Mouse (Mus musculus) urinary bladder, adult 2 months (tissue): ENCODE measurements around the gene Sntg2. TPM values are rescaled to one million over a fixed set of nuclear protein-coding genes. Genes with fewer than 3 reads are reported as not detected.

Experiments used
- DNase-seq: peaks from one replicate; pipeline ENCODE4 v3.0.0; 2022; ENCODE audit warnings: low spot score
- polyA plus RNA-seq: library from polyadenylated mRNA; depleted of rRNA; stranded (reverse); fragments of >200 nt; gene quantifications from 2 replicates; pipeline ENCODE4 v1.2.3, GENCODE M21; 2012

Gene Sntg2
- polyA plus RNA-seq, 1 experiment: 64.7 TPM

DNA sequence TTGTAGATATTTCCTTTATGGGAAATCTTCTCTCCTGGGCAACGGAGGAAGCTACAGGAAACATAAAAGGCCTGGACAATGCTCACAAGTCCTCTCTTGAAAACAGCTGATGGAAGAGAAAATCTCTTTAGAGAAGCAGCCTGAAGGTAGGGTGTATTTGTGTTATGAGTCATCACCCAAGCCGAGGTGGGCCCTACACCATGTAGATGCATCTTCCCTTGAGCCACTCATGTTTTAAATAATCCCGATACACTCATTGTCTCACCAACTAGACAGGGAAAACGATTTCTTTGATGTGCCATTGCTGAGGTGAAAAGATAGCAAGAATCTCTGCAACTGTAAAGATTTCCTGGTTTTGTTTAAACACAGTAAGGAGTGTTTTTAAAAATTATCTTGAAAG is 89.4 kb downstream of the Sntg2 start:
- no peak for DNase-seq

DNA sequence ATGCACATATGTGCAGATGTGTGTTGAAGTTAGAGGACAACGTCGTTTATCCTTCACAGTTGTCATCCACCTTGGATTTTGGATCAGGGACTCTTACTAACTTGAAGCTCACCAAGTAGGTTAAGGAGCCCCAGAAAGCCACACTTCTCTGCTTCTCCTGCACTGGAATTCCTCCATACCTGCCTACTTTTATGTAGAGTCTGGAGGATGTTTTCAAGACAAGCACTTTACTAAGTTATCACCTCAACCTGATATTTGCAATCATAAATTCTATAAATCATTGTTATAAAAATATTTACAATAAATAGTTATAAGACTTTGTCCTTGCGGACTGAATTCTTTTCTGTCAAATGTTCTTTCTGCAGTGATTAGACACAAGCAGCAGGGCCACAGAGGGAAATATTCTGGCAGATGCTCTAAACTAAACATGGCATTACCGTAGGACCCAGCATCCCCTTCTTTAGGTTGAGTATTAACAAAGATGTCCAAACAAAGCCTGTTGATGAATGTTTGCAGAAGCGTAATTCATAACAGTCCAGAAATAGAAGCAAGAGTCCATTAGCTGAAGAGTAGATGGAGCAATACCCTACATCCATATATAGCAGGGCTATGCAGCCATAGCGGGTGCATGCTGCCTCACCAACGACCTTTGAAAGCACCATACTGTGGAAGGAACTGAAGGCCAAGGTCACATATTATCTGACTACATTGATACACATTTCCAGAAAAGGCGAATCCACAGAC is 100.8 kb downstream of the Sntg2 start:
- DNase-seq: no peak

DNA sequence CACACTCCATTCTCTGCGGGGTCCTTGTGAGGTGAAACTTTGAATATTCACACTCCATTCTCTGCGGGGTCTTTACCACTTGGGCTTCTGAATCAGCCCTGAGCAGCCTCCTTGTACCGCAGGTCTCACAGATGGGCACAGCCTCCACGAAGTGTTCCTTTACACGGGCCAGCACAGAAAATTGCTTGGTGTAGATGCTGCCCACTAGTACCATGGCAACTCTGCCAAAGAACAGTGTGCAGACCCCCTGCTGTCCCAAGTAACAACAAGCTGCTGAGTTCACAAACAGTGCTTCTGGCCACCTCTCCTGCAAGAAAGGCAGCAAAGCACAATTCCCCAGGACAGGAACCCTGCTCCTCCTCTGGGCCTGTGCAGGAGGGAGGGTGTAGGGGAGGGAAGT is 109.0 kb downstream of the Sntg2 start:
- no peak for DNase-seq

DNA sequence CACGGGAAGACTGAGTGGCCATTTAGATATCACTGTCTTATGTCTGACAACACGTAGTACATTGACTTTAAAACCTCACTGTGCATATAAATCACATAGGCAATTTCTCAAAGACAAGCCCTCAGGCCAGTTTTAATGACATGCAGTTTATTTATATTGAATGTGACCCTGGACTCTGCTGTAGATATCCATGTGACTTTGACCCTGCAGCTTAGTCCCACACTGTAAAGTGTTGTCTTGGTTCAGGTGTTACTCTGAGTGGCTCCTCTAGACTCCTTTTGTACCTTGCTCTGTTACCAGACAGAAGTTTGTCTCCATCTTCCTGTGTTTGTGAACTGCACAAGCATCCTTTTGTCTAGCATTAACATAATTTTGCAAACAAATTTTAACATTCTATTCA is 112.0 kb downstream of the Sntg2 start:
- no peak for DNase-seq

DNA sequence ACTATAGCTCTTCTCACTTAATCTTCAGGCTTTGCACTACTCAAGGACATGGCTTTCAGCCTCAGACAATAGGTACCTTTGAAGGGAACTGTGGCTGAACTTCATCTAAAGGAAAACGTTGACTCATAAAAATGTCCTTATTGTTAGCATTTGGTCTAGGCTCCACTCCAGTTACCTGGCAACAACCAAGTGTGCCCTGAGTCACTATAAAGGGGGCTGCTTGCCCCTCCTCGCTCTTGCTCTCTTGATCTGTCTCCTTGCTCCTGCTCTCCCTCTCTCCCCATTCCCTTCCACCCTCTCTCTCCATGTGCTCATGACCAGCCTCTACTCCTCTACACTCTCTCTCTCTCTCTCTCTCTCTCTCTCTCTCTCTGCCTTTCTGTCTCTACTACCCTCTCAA is 114.5 kb downstream of the Sntg2 start:
- DNase-seq: no peak

DNA sequence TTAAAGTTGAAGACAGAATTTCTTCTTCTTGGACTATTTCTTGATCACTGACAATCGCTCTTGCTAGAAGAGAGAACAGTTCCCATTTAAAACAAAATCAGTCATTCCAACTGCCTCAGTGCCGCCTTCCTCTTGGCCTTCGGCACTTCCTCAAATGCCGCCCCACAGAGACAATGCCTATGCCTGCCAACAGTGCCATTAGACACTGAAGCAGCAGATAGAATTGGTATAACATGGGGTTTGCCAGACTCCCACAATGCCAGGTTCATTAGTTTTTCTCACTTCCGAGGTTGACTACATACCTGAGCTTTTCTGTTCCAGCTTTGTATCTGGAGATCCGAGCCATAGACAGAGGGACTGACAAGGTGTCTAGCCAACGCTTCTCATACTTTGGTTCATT is 115.5 kb downstream of the Sntg2 start:
- no peak for DNase-seq

DNA sequence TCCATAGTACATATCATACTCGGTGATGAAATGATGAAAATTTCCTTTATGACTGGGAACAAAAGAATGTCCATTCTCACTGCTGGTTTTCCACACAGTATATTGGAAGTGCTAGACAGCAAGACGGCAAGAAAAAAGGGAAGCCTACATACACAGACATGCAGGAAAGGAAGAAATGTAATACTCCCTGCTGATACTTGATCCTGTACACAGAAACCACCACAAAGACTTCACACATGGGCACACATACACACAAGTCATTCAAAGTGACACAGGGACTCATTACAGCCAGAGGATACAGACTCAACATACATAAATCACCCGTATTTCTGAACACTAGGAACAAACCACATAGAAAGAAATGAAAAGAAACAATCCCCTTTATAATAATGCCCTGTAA is 117.0 kb downstream of the Sntg2 start:
- DNase-seq: no peak

DNA sequence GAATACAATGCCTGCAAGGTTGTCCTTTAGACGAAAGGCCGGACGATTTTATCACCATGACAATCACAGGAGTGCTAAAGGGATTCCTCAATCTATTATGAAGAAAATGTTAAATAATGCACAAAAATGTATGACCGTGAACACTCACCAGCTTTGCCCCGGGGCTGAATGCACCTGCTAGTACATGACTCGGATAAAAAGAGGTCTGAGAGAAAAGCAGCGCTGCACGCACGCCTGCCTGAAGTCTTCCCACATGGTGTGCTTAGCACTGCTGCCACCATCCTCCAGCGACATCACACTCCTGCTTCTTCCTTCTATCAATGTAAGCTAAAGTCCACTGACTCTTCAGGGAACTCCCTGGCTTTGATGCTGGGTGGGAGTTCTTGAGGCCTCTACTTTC is 118.6 kb downstream of the Sntg2 start:
- no peak for DNase-seq

DNA sequence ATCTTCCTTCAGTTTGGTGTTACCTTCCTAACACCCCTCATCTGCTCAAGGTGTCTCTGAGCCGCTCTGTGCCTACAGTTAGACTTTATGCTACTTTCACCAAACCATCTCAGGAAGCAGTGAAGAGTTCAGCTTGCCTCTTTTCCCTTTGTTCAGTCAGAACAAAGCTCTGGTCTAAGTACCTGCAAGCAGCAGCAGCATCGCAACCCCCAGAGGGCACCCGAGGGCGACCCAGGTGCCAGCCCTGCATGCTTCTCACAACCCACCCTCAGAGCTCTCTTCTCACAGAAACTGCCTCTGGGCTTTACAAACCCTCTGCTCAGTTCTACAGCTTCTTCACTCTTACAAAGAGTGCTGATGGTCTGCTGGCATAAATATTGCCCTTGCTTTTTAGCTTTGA is 120.8 kb downstream of the Sntg2 start:
- no peak for DNase-seq

DNA sequence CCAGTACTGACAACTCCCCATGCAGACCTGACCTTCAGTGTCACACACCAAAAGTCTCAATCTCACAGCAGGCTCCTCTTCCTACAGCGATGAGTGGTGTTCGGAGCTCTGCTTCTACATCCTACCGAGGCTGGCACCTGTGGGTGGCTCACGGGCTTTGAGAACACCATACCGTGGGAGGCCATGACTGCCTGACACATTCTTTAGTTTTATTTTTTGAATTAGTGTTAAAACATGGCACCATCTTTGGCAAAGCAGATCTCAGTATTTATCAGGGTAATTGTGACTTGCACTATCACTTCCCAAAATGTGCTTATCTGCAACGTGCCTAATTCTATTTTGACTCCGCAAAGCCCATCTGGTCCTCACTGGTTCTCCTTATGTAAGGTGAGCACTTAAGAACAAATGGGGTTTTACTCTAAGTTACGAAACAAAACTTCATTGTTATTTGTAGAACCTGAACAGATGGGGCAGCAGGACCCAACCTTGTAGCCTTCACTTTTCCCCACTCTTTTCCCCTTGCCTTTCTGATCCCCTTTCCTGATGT is 121.8 kb downstream of the Sntg2 start:
- DNase-seq: no peak

DNA sequence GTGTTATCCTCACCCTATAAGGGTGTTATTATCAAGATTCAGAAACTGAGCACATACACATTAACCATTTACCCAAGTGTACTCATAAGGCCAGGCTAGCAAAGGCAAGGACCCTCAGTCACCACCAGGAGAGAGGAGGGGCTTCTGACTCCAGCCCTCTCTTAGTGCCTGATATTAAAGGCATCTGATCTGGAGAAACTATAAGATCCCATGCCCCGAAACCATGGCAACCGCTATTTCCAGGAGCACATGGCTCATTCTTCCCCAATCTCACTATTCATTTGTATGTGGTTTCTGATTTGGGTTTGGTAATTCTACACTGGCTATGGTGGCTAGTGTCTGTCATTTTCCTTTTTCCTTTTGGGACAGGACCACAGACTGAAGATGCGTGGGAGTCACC is 124.1 kb downstream of the Sntg2 start:
- no peak for DNase-seq

DNA sequence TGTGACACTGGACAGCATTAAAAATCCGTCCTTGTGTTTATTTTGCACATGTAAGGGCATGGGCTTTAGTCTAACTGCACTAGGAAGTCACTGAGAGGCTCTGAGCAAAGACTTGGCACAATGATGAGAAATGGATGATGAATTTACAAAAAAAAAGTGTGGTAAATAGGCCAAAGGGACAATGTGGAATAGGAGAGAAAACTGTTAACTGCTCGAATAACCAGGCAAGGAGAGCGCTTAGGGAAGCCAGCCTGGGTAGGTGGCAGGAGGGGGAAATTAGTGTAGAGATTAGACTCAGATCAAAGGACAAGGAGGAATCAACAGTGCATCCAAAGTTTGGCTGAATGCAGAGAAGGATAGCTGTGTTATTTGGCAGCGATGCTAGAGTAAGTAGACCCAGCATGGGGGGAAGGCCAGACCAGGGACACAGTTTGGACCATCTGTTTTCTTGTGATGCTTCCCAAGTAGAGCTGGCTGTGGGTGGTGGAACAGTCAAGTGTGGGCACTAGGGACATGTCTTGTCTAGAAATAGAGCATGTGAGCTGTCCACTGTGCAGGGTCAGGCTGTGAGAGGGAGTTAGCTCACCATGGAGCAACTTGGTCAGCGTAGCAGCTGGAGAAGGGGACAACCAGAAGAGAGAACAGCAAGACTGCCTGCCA is 126.8 kb downstream of the Sntg2 start:
- DNase-seq: no peak

DNA sequence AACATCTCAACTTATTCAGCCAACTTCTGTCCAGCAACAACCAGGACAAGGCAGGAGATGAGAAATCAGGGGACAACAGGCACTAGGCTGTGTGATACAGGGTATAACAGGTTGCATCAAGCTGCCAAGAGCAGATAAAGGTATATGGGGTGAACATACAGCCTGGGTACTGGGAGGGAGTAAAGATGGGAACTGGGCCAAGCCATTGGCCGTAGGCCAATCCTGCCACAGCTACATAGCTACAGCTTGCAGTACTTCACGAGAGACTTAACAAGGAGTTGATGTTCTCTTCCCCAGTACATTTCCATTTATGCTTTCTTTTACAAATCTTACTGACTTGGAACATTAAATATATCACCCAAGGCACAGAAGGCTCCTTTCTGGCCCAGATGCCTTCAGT is 129.0 kb downstream of the Sntg2 start:
- no peak for DNase-seq

DNA sequence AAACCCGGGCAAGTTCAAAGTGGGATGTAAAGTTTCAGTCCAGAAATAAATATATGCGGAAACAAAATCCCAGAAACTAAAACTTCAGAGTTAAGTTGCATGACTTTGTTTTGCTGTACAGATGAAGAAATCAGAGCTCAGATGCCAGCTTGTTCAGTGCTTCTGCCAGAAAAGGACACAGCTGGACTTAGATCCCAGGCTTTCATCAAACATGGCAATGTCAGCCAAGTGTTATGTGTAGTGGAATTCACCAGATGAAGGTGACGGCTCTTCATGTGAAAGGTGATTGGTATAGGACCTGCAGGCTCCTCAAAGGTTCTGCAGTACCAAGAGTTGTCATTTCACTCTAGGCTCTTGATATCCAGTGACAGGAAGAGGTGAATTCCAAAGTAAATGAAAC is 132.3 kb downstream of the Sntg2 start:
- no peak for DNase-seq

DNA sequence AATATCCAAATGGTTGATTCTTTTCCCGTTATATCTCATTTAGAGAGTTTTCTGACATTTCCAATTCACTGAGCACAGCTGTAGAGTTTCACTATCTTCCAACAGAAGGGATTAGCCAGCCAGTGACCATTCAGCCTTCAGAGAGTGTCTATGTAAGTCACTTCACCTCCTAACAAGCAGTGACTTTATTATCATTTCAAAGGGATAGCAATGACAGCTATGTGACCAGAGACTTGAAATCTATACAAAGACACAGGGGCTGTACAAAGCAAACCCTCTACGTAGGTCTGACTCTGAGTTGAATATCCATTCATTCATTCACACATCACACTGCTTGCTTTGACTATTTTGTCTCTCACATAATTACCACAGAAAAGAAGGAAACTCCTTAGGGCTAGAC is 138.2 kb downstream of the Sntg2 start:
- DNase-seq: no peak

DNA sequence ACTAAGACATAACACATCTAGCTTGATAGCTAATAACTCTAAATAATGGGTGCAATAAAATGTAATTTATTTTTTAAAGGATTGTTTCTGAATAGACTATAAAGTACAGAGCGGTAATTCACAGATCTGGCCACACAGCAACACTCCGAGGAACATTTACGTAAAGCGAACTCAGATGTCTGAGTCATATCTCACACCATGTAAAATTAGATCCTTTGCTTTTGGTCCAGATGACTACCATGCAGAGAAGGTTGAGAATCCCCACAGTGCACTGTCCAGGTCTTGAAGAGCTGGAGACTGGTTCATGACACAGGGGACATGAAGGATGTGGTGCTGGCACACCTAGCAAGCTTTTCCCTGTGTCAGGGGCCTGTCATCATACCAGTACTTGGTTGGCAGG is 145.2 kb downstream of the Sntg2 start:
- DNase-seq: no peak

DNA sequence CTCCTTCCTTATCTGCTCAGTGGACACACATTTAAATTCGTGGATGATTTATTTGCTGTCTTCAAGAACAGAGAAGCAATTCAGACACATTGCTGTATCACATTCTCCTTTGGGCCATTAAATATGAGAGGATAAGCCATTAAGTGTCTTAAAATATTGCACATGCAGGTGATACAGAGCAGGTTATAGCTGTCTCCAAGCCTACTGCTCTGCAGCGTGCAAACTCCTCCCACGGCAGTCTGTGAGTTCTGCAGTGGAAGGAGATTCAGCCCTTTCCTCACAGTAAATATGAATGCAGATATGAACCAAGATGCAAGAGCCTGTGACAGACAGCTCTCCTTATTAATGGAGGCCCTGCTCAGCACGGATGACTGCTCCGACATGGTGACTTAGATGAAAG is 146.9 kb downstream of the Sntg2 start:
- no peak for DNase-seq

DNA sequence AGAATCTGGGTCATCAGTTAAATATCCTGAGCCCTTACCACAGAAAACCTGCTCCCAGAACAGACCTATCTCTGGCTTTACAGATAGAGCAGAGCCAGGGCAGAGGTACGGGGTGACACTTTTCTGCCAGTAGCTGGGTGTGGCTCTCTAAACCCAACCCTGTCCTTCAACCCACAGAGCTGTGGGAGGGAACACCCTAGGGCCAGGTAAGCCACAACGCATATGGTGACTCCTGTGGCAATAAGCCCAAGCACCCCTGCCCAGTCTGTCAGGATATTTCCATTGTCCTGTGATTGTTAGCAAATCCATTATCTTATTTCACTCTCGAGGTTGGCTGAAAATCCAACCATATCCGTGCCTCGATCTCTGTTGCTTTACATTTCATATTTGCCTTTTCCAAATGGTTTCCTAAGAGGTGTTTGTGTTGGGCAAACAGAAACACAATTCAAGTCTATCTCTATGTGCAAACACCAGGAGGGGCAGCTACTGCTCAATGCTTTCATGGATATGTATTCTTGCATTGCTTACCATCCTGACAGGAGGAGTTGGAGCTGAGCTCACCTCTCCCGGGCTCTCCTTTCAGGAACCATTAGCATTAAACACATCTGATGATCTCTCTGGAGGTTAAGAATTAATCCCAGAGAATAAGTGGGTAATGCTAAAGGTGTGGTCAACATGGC is 156.3 kb downstream of the Sntg2 start:
- no peak for DNase-seq

DNA sequence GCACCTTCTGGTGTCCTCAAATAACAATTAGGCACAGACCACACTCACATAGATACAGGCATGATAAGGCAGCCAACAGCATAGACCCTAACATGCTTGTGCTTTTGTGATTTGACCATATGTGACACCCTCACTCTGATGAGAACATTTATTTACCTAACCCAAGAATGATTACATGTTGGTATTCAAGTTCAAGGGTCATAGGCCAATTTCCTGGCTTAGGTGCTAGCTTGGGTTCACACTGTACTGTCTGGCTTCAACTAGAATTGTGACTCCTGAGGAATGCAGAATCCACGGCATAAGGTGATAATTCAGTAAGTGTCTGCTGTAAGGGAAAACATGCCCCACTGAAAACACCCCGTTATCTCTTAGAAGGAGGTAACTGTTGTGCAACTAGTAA is 158.4 kb downstream of the Sntg2 start:
- no peak for DNase-seq

DNA sequence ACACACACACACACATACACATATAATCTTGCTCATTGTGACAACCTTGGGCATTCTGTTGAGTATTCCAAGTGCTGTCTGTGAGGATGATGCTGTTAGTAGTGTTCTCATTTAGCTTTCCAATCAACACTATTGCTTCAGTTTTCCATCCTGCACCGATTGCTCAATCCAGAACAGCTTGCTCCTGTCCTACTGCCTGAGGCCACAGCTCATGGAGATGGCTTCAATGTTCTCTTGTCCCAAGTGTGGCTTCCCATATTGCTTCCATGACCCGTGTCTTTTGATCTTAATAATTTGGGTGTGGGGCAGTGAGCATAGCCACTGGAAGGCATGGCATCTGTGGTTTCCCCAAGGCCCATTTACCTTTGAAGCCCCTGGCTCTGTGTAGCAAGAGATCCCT is 162.8 kb downstream of the Sntg2 start:
- DNase-seq: no peak

DNA sequence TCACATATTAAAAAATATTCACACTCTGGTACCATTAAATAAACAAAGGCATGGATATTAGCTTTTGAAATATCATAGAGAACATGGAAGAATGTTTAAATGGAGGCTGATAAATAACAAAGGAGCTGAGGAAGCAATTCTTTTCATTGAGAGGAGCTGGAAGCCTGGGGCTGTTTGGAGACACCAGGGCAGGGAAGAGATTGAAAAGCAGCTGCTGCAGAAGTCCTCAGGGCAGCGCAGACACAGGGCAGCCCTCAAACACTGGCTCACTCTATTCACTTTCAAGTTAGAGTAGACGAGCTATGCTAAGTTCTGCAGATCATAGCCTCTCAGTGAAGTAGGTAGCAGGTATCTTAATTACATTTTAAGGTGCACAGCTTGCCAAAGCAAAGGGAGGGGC is 164.6 kb downstream of the Sntg2 start:
- DNase-seq: no peak

DNA sequence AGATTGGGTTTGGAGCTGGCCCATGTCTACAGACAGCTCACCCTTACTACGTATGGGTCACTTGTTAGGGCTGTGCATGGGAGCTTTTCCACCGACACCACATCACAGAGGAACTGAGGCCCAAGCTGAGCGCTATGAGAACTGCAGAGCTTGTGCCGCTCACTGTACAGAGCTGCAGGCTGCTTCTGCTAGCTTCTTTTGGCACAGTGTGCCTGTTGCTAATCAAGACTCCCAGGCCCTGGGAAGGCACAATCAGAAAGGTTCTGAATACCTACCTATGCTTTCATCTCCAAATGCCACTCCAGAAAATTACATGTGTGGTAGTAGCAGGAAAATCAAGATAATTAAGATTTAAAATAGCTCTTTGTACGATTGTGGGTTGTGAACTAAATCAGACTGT is 165.1 kb downstream of the Sntg2 start:
- DNase-seq: no peak

DNA sequence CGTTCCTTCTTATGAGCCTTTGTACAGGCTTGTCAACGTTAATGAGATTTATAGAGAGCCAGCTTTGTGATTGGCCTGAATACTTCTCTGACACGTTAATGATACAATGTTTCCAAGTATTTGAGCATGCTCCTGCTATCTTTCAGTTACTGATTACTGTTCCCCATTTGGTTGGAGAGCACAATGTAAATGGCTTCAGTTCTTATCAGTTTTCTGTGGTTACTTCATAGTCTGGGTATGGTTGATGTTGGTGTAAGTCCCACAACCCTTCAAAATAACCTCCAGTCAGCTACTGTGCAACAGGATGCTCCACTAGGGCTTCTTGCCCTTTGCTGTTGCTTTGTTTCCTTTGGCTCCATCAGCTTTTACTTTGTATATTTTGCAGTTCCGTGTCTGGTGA is 168.7 kb downstream of the Sntg2 start:
- no peak for DNase-seq
